Mouse (Mus musculus): ENCODE measurements around the gene Dnah6. TPM values are rescaled to one million over a fixed set of nuclear protein-coding genes. Genes with fewer than 3 reads are reported as not detected.

The Dnah6 gene
- polyA plus RNA-seq, 1 experiment from 2014 or later = 0.08 TPM

GRCm38 (mm10) chr6:72981124-72981651 is 240.3 kb downstream of the Dnah6 start:
- Histone ChIP-seq H3K4me3 (replicated peaks) (no peak overlapping the region), H3K27ac (peak overlapping the region; percentile 84), H3K27me3 (no peaks in the 10 kb centered on the region), H3K9me3 (replicated peaks) (no peaks in the 10 kb centered on the region), H3K4me2 (peak overlapping the region; percentile 19), H3K36me3 (no peaks in the 10 kb centered on the region), H3K9ac (no peak overlapping the region), H3K4me1 (peaks cover 17% of the 10 kb centered on the region)
- 18% methylated on average over 9 of the region's 9 CpGs for WGBS
- ATAC-seq (replicated peaks; ENCODE audit: low FRiP score) = peak; percentile 87

- H3K9me3 ChIP-seq (replicated peaks) = no peaks in the 10 kb centered on the region
- no peaks in the 10 kb centered on the region for H3K27me3 ChIP-seq
- no peaks in the 10 kb centered on the region for H3K36me3 ChIP-seq
- H3K4me1 ChIP-seq = peaks cover 12% of the 10 kb centered on the region
- H3K4me2 ChIP-seq = no peak overlapping the region
- no peak overlapping the region for H3K27ac ChIP-seq
- no peak overlapping the region for H3K4me3 ChIP-seq (replicated peaks)
- no peak overlapping the region for H3K9ac ChIP-seq
- 86% methylated on average over 2 of the region's 2 CpGs for WGBS
- no peak for ATAC-seq (replicated peaks; ENCODE audit: low FRiP score)
These were observed 244.6 kb downstream of the Dnah6 start for GRCm38 (mm10) chr6:72976866-72977265.

GRCm38 (mm10) chr6:72971074-72971473 is 250.4 kb downstream of the Dnah6 start:
- no peaks in the 10 kb centered on the region for H3K36me3 ChIP-seq
- H3K4me1 ChIP-seq = no peaks in the 10 kb centered on the region
- no peak overlapping the region for H3K4me3 ChIP-seq (replicated peaks)
- no peaks in the 10 kb centered on the region for H3K9me3 ChIP-seq (replicated peaks)
- no peaks in the 10 kb centered on the region for H3K27me3 ChIP-seq
- no peak overlapping the region for H3K9ac ChIP-seq
- WGBS = 47% methylated on average over 3 of the region's 3 CpGs
- no peak overlapping the region for H3K4me2 ChIP-seq
- no peak; the same call in 1 of the 2 replicates for ATAC-seq (replicated peaks; ENCODE audit: low FRiP score)
- no peak overlapping the region for H3K27ac ChIP-seq

- H3K4me3 ChIP-seq (replicated peaks) = no peak overlapping the region
- no peak for ATAC-seq (replicated peaks; ENCODE audit: low FRiP score)
- no peak overlapping the region for H3K27ac ChIP-seq
- no peak overlapping the region for H3K4me2 ChIP-seq
- H3K36me3 ChIP-seq = no peaks in the 10 kb centered on the region
- no peaks in the 10 kb centered on the region for H3K27me3 ChIP-seq
- H3K9ac ChIP-seq = no peak overlapping the region
- H3K4me1 ChIP-seq = no peaks in the 10 kb centered on the region
- WGBS = 63% methylated on average over 3 of the region's 3 CpGs
- no peaks in the 10 kb centered on the region for H3K9me3 ChIP-seq (replicated peaks)
These were observed 251.7 kb downstream of the Dnah6 start for GRCm38 (mm10) chr6:72969787-72970186.

Other genes with a start within 250 kb of the Dnah6 start
- 202 and 210 TPM in 2 replicates for gene Suclg1, start 26.7 kb upstream of the Dnah6 start, polyA plus RNA-seq (2015; fragmentation: Nextera tagmentation; extraction: Ambion mirVana)
- gene 4931417E11Rik, start 248.0 kb upstream of the Dnah6 start, polyA plus RNA-seq (2015; fragmentation: Nextera tagmentation; extraction: Ambion mirVana) = not detected in 2 replicates